Mouse (Mus musculus) MEL (cell line): ENCODE data around the gene Nsd1. TPM values are rescaled to one million over a fixed set of nuclear protein-coding genes. Genes with fewer than 3 reads are reported as not detected.

ENCODE experiments used
- DNase-seq: peaks from one replicate; pipeline ENCODE4 v3.0.0; 2011; ENCODE audit warnings: low read depth, low spot score
- H3K27ac ChIP-seq: 2 replicates; pipeline ENCODE4 v1.5.1; 2012; ENCODE audit warnings: low read depth, mild to moderate bottlenecking, control low read depth, low read length, moderate library complexity; ENCODE audit not compliant: control insufficient read depth
- H3K27me3 ChIP-seq, 2 experiments: fragments of 150-350 bp in 1 of 2; sonication (generic) in 1 of 2; 2 replicates each; pipeline ENCODE4 v1.6.1; 2012; ENCODE audit warnings: low read length in 2 of 2, mild to moderate bottlenecking in 2 of 2, improper control_type of control experiment in 1 of 2, moderate library complexity in 1 of 2; ENCODE audit not compliant: insufficient read depth in 2 of 2, control insufficient read depth in 1 of 2
- H3K36me3 ChIP-seq, 2 experiments: 2 replicates each; pipeline ENCODE4 v1.6.1; 2012 to 2014; ENCODE audit warnings: low read length in 2 of 2, improper control_type of control experiment in 1 of 2, inconsistent platforms in 1 of 2, mild to moderate bottlenecking in 1 of 2; ENCODE audit not compliant: insufficient read depth in 2 of 2, control insufficient read depth in 1 of 2
- H3K4me1 ChIP-seq, 2 experiments: fragments of 150-350 bp in 1 of 2; sonication (generic) in 1 of 2; 2 replicates each; pipeline ENCODE4 v1.6.1; 2012; ENCODE audit warnings: low read length in 2 of 2, improper control_type of control experiment in 1 of 2, mild to moderate bottlenecking in 1 of 2; ENCODE audit not compliant: insufficient read depth in 2 of 2, control insufficient read depth in 1 of 2
- H3K4me3 ChIP-seq, 2 experiments: fragments of 150-350 bp in 1 of 2; sonication (generic) in 1 of 2; 2 replicates each; pipeline ENCODE4 v1.5.1; 2012; ENCODE audit warnings: low read depth in 2 of 2, low read length in 2 of 2, mild to moderate bottlenecking in 2 of 2, moderate library complexity in 2 of 2, control low read depth in 1 of 2, improper control_type of control experiment in 1 of 2; ENCODE audit not compliant: control insufficient read depth in 1 of 2, insufficient read depth in 1 of 2
- H3K79me2 ChIP-seq: 2 replicates; pipeline ENCODE4 v1.6.1; 2012; ENCODE audit warnings: mild to moderate bottlenecking, low read length, moderate library complexity; ENCODE audit not compliant: control insufficient read depth, poor library complexity, insufficient read depth
- H3K9ac ChIP-seq: 2 replicates; pipeline ENCODE4 v1.6.1; 2012; ENCODE audit warnings: low read depth, mild to moderate bottlenecking, control low read depth, low read length, moderate library complexity; ENCODE audit not compliant: control insufficient read depth, poor library complexity, severe bottlenecking
- H3K9me3 ChIP-seq: fragments of 150-350 bp; sonication (generic); replicated peaks from 2 replicates; pipeline ENCODE4 v1.6.1; 2012; ENCODE audit warnings: mild to moderate bottlenecking, low read length, improper control_type of control experiment, moderate library complexity; ENCODE audit not compliant: insufficient read depth
- BHLHE40 ChIP-seq: IDR thresholded peaks from 2 replicates; pipeline ENCODE4 v1.6.1; 2012; ENCODE audit warnings: low read depth, mild to moderate bottlenecking, inconsistent platforms, low read length, improper control_type of control experiment, borderline replicate concordance
- CHD2 ChIP-seq: IDR thresholded peaks from 2 replicates; pipeline ENCODE4 v1.6.1; 2011; ENCODE audit warnings: low read length, improper control_type of control experiment
- E2F4 ChIP-seq: IDR thresholded peaks from 2 replicates; pipeline ENCODE4 v1.6.1; 2011; ENCODE audit warnings: low read depth, low read length, improper control_type of control experiment, borderline replicate concordance
- ELF1 ChIP-seq: IDR thresholded peaks from 2 replicates; pipeline ENCODE4 v1.6.1; 2014; ENCODE audit warnings: low read depth, mild to moderate bottlenecking, inconsistent platforms, low read length, improper control_type of control experiment, moderate library complexity
- EP300 ChIP-seq, 2 experiments: IDR thresholded peaks; 2 replicates each; pipeline ENCODE4 v1.6.1; 2011; ENCODE audit warnings: improper control_type of control experiment in 2 of 2, low read length in 2 of 2, low read depth in 1 of 2, mild to moderate bottlenecking in 1 of 2
- ETS1 ChIP-seq: IDR thresholded peaks from 2 replicates; pipeline ENCODE4 v1.6.1; 2012; ENCODE audit warnings: low read depth, mild to moderate bottlenecking, inconsistent platforms, low read length, improper control_type of control experiment, moderate library complexity
- GABPA ChIP-seq: IDR thresholded peaks from 2 replicates; pipeline ENCODE4 v1.6.1; 2012; ENCODE audit warnings: low read depth, mild to moderate bottlenecking, inconsistent platforms, low read length, improper control_type of control experiment, moderate library complexity
- GATA1 ChIP-seq: IDR thresholded peaks from 2 replicates; pipeline ENCODE4 v1.6.1; 2011; ENCODE audit warnings: low read depth, low read length, improper control_type of control experiment
- HCFC1 ChIP-seq: IDR thresholded peaks from 2 replicates; pipeline ENCODE4 v1.6.1; 2012; ENCODE audit warnings: low read depth, mild to moderate bottlenecking, inconsistent platforms, low read length, improper control_type of control experiment, moderate library complexity
- MAFK ChIP-seq: IDR thresholded peaks from 2 replicates; pipeline ENCODE4 v1.6.1; 2011; ENCODE audit warnings: low read depth, mild to moderate bottlenecking, low read length, improper control_type of control experiment, borderline replicate concordance
- MAX ChIP-seq: IDR thresholded peaks from 2 replicates; pipeline ENCODE4 v1.6.1; 2011; ENCODE audit warnings: low read length, improper control_type of control experiment
- MXI1 ChIP-seq: IDR thresholded peaks from 2 replicates; pipeline ENCODE4 v1.6.1; 2011; ENCODE audit warnings: mild to moderate bottlenecking, low read depth, low read length, improper control_type of control experiment
- MYB ChIP-seq: IDR thresholded peaks from 2 replicates; pipeline ENCODE4 v1.6.1; 2011; ENCODE audit warnings: mild to moderate bottlenecking, low read depth, low read length, improper control_type of control experiment
- MYC ChIP-seq: IDR thresholded peaks from 2 replicates; pipeline ENCODE4 v1.6.1; 2011; ENCODE audit warnings: low read depth, mild to moderate bottlenecking, low read length, improper control_type of control experiment, moderate library complexity
- NRF1 ChIP-seq: IDR thresholded peaks from 2 replicates; pipeline ENCODE4 v1.6.1; 2014; ENCODE audit warnings: low read depth, mild to moderate bottlenecking, inconsistent platforms, low read length, improper control_type of control experiment, moderate library complexity; ENCODE audit not compliant: poor library complexity, insufficient read depth, severe bottlenecking
- POLR2AphosphoS5 ChIP-seq: IDR thresholded peaks from 2 replicates; pipeline ENCODE4 v1.6.1; 2012; ENCODE audit warnings: low read depth, borderline replicate concordance, mild to moderate bottlenecking, inconsistent platforms, low read length, moderate library complexity, mixed read lengths
- RAD21 ChIP-seq: IDR thresholded peaks from 2 replicates; pipeline ENCODE4 v1.6.1; 2011; ENCODE audit warnings: mild to moderate bottlenecking, low read depth, low read length, improper control_type of control experiment
- RCOR1 ChIP-seq: IDR thresholded peaks from 2 replicates; pipeline ENCODE4 v1.6.1; 2012; ENCODE audit warnings: low read depth, mild to moderate bottlenecking, inconsistent platforms, low read length, improper control_type of control experiment
- SIN3A ChIP-seq: IDR thresholded peaks from 2 replicates; pipeline ENCODE4 v1.6.1; 2012; ENCODE audit warnings: low read length, improper control_type of control experiment, inconsistent platforms
- SMC3 ChIP-seq: IDR thresholded peaks from 2 replicates; pipeline ENCODE4 v1.6.1; 2011; ENCODE audit warnings: low read depth, low read length, improper control_type of control experiment
- TAL1 ChIP-seq: IDR thresholded peaks from 2 replicates; pipeline ENCODE4 v1.6.1; 2012; ENCODE audit warnings: mild to moderate bottlenecking, inconsistent platforms, low read length, moderate library complexity, mixed read lengths
- TBP ChIP-seq: IDR thresholded peaks from 2 replicates; pipeline ENCODE4 v1.8.0; 2011; ENCODE audit warnings: low read depth, low read length, improper control_type of control experiment
- UBTF ChIP-seq: IDR thresholded peaks from 2 replicates; pipeline ENCODE4 v1.6.1; 2012; ENCODE audit warnings: low read depth, mild to moderate bottlenecking, inconsistent platforms, low read length, improper control_type of control experiment, moderate library complexity, borderline replicate concordance; ENCODE audit not compliant: insufficient read depth
- USF1 ChIP-seq: IDR thresholded peaks from 2 replicates; pipeline ENCODE4 v1.6.1; 2014; ENCODE audit warnings: low read depth, mild to moderate bottlenecking, inconsistent platforms, low read length, improper control_type of control experiment, moderate library complexity
- USF2 ChIP-seq, 2 experiments: IDR thresholded peaks; 2 replicates each; pipeline ENCODE4 v1.6.1; 2011 to 2012; ENCODE audit warnings: improper control_type of control experiment in 2 of 2, low read length in 2 of 2, borderline replicate concordance in 1 of 2, inconsistent platforms in 1 of 2, low read depth in 1 of 2, mild to moderate bottlenecking in 1 of 2; ENCODE audit not compliant: insufficient read depth in 1 of 2
- ZKSCAN1 ChIP-seq: IDR thresholded peaks from 2 replicates; pipeline ENCODE4 v1.6.1; 2012; ENCODE audit warnings: low read depth, mild to moderate bottlenecking, inconsistent platforms, low read length, improper control_type of control experiment, moderate library complexity
- ZNF384 ChIP-seq: IDR thresholded peaks from 2 replicates; pipeline ENCODE4 v1.6.1; 2012; ENCODE audit warnings: low read depth, mild to moderate bottlenecking, inconsistent platforms, low read length, improper control_type of control experiment
- polyA plus RNA-seq, 2 experiments: library from polyadenylated mRNA; stranded (reverse) in 1 of 2; unstranded in 1 of 2; fragments of >175 nt in 1 of 2; fragments of >200 nt in 1 of 2; gene quantifications; 2 replicates each; pipeline versions ENCODE4 v1.2.1 to v1.2.4; 2012; ENCODE audit warnings: low replicate concordance in 2 of 2, low read depth in 1 of 2; ENCODE audit not compliant: insufficient read length in 2 of 2, insufficient read depth in 1 of 2, missing spikeins in 1 of 2
- total RNA-seq: library from RNA; depleted of rRNA; stranded (reverse); fragments of 300-350 nt; gene quantifications from 2 replicates; pipeline ENCODE4 v1.2.3, GENCODE M21; 2012

Gene Nsd1
- total and polyA plus RNA-seq, 3 experiments: 6.3 to 59.3 (median 10.0) TPM

DNA sequence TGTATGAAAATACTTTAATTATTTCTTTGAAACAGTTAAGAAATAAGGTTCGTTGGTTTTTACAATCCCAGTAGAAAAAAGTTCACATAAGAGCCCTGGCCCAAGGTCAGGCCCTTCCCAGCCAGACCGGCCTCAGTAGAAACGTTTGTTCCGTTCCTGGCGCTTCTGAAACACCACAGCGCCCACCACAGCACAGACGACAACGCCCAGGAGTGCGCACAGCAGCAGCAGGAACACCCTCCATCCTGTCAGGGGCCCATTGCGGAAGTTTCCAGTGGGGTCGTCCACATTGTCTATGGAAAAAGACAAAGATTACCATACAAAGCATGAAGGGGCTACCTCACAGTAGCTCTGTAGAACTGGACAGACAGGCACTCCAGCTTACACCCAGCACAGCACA is 137.2 kb downstream of the Nsd1 start:
- Histone ChIP-seq H3K27ac (no peak overlapping the region), H3K9me3 (no peaks in the 10 kb centered on the region), H3K79me2 (no peaks in the 10 kb centered on the region), H3K27me3 (no peaks in the 10 kb centered on the region), H3K9ac (no peak overlapping the region), H3K36me3 (peaks cover 0 to 9% of the 10 kb centered on the region in 2 experiments; a peak in 2 of 4 replicates), H3K4me1 (no peaks in the 10 kb centered on the region), H3K4me3 (no peak overlapping the region)
- DNase-seq: no peak
- no peak for TF ChIP-seq POLR2AphosphoS5
- no peak for TF ChIP-seq SMC3
- TF ChIP-seq SIN3A: no peak
- no peak for TF ChIP-seq CHD2
- TF ChIP-seq MAFK: no peak
- TF ChIP-seq NRF1: no peak
- TF ChIP-seq UBTF: no peak
- TF ChIP-seq GATA1: no peak
- TF ChIP-seq TAL1: no peak
- TF ChIP-seq RCOR1: no peak
- no peak for TF ChIP-seq RAD21
- no peak for TF ChIP-seq ELF1
- no peak for TF ChIP-seq ETS1
- TF ChIP-seq EP300 (IDR thresholded peaks at IDR 0.05; ENCODE audit: low read depth in 1 of 2, low read length in 2 of 2): no peak
- no peak for TF ChIP-seq MYB
- TF ChIP-seq MXI1: no peak
- no peak for TF ChIP-seq ZNF384
- no peak for TF ChIP-seq BHLHE40
- TF ChIP-seq GABPA: no peak
- no peak for TF ChIP-seq USF2 (IDR thresholded peaks at IDR 0.05; ENCODE audit: borderline replicate concordance in 1 of 2, insufficient read depth in 1 of 2, low read depth in 1 of 2, low read length in 2 of 2)

- H3K27ac ChIP-seq: no peak overlapping the region
- peaks cover 8 to 29% of the 10 kb centered on the region in 2 experiments for H3K36me3 ChIP-seq
- H3K4me1 ChIP-seq: peaks cover 10 to 28% of the 10 kb centered on the region in 2 experiments
- no peak for DNase-seq
- peaks cover 55% of the 10 kb centered on the region for H3K79me2 ChIP-seq
- TF ChIP-seq GABPA (no peak), E2F4 (no peak), SIN3A (no peak), ZKSCAN1 (no peak), NRF1 (no peak), USF2 (IDR thresholded peaks at IDR 0.05; ENCODE audit: borderline replicate concordance in 1 of 2, insufficient read depth in 1 of 2, low read depth in 1 of 2, low read length in 2 of 2) (no peak), TAL1 (no peak), MYC (no peak), USF1 (no peak), TBP (no peak), HCFC1 (no peak), MAX (no peak), MXI1 (no peak), CHD2 (no peak)
- H3K9ac ChIP-seq: peak overlapping the region; percentile 88
- no peaks in the 10 kb centered on the region for H3K27me3 ChIP-seq
- H3K9me3 ChIP-seq: no peaks in the 10 kb centered on the region
- peak overlapping the region; percentile 79 to 91 for H3K4me3 ChIP-seq
Observed at GRCm38 (mm10) chr13:55361145-55361544, 151.6 kb downstream of the Nsd1 start.
